Mouse (Mus musculus): ENCODE results near the gene Pcmt1. TPM values are rescaled to one million over a fixed set of nuclear protein-coding genes. Genes with fewer than 3 reads are reported as not detected.
A peak's percentile ranks its signal among the peaks of the same experiment; 100 is the strongest.

Pcmt1 gene
- polyA plus RNA-seq, 1 experiment from 2014 or later: 124 TPM

DNA sequence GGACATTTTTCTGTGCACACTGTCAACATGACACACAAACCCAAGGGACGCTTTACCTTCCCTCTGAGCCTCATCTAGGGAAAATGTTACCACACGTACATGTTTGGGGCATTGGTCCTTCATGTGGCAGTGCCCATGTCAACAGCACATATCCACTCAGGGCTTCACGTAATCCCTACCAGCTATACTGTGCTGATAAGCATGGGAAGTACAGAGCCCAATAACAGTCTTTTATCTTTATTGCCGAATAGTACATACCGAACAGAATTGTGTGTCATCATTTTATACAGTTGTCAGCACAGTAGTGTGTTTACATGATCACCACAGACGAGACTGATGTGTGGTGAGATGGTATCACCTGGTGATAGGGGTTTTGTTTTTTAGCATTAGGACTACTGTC, 6.0 kb upstream of the Pcmt1 start:
- Histone ChIP-seq H3K27ac (ENCODE audit: low read length) (no peak overlapping the region), H3K9me3 (ENCODE audit: low read length) (no peaks in the 10 kb centered on the region), H3K27me3 (ENCODE audit: insufficient read depth, low read length) (no peaks in the 10 kb centered on the region), H3K36me3 (ENCODE audit: insufficient read depth, low read length) (peaks cover 8% of the 10 kb centered on the region), H3K9ac (replicated peaks; ENCODE audit: low read length) (no peak overlapping the region), H3K4me3 (ENCODE audit: low read length) (no peak overlapping the region), H3K4me1 (ENCODE audit: insufficient read depth, low read length) (peaks cover 18% of the 10 kb centered on the region), H3K4me2 (replicated peaks; ENCODE audit: low read depth, low read length) (no peak overlapping the region)
- 91% methylated on average over 6 of the region's 6 CpGs for WGBS
- no peak for ATAC-seq (ENCODE audit: low FRiP score, low TSS enrichment)

GRCm38 (mm10) chr10:7682249-7682648, 1.3 kb upstream of the Pcmt1 start:
- H3K4me3 ChIP-seq (ENCODE audit: low read length): peak overlapping the region; percentile 95
- H3K27ac ChIP-seq (ENCODE audit: low read length): no peak overlapping the region
- 46% methylated on average over 3 of the region's 3 CpGs for WGBS
- H3K4me1 ChIP-seq (ENCODE audit: insufficient read depth, low read length): peaks cover 31% of the 10 kb centered on the region
- peak overlapping the region; percentile 87 for H3K4me2 ChIP-seq (replicated peaks; ENCODE audit: low read depth, low read length)
- ATAC-seq (ENCODE audit: low FRiP score, low TSS enrichment): no peak
- peak overlapping the region; percentile 100 for H3K9ac ChIP-seq (replicated peaks; ENCODE audit: low read length)
- no peaks in the 10 kb centered on the region for H3K27me3 ChIP-seq (ENCODE audit: insufficient read depth, low read length)
- peaks cover 21% of the 10 kb centered on the region for H3K36me3 ChIP-seq (ENCODE audit: insufficient read depth, low read length)
- H3K9me3 ChIP-seq (ENCODE audit: low read length): no peaks in the 10 kb centered on the region

GRCm38 (mm10) chr10:7681343-7682025, 548 bp upstream of the Pcmt1 start:
- peak overlapping the region; percentile 100 for H3K9ac ChIP-seq (replicated peaks; ENCODE audit: low read length)
- peak overlapping the region; percentile 87 for H3K4me2 ChIP-seq (replicated peaks; ENCODE audit: low read depth, low read length)
- 0% methylated on average over 53 of the region's 64 CpGs for WGBS
- H3K4me1 ChIP-seq (ENCODE audit: insufficient read depth, low read length): peaks cover 31% of the 10 kb centered on the region
- no peaks in the 10 kb centered on the region for H3K9me3 ChIP-seq (ENCODE audit: low read length)
- peak; percentile 94 for ATAC-seq (ENCODE audit: low FRiP score, low TSS enrichment)
- peak overlapping the region; percentile 95 for H3K4me3 ChIP-seq (ENCODE audit: low read length)
- H3K27me3 ChIP-seq (ENCODE audit: insufficient read depth, low read length): no peaks in the 10 kb centered on the region
- H3K27ac ChIP-seq (ENCODE audit: low read length): peak overlapping the region; percentile 98
- H3K36me3 ChIP-seq (ENCODE audit: insufficient read depth, low read length): peaks cover 28% of the 10 kb centered on the region

GRCm38 (mm10) chr10:7673673-7674072, 7.3 kb downstream of the Pcmt1 start:
- no peak overlapping the region for H3K9ac ChIP-seq (replicated peaks; ENCODE audit: low read length)
- no peaks in the 10 kb centered on the region; the same call in 1 of the 2 replicates for H3K4me1 ChIP-seq (ENCODE audit: insufficient read depth, low read length)
- peaks cover 68% of the 10 kb centered on the region for H3K36me3 ChIP-seq (ENCODE audit: insufficient read depth, low read length)
- H3K4me3 ChIP-seq (ENCODE audit: low read length): no peak overlapping the region
- ATAC-seq (ENCODE audit: low FRiP score, low TSS enrichment): 0 out of 2 replicates have a peak, but pooled peaks have one; percentile 57
- 60% methylated on average over 1 of the region's 1 CpGs for WGBS
- H3K4me2 ChIP-seq (replicated peaks; ENCODE audit: low read depth, low read length): no peak overlapping the region
- H3K9me3 ChIP-seq (ENCODE audit: low read length): no peaks in the 10 kb centered on the region
- H3K27me3 ChIP-seq (ENCODE audit: insufficient read depth, low read length): no peaks in the 10 kb centered on the region
- no peak overlapping the region for H3K27ac ChIP-seq (ENCODE audit: low read length)

- under 1% methylated on average over 24 of the region's 24 CpGs for WGBS
- peak within 1 kb of the TSS; percentile 92 for H3K27ac ChIP-seq (ENCODE audit: low read length)
- peak; percentile 85 for ATAC-seq (ENCODE audit: low FRiP score, low TSS enrichment)
- H3K4me3 ChIP-seq (ENCODE audit: low read length): peak within 1 kb of the TSS; percentile 94
- H3K4me1 ChIP-seq (ENCODE audit: insufficient read depth, low read length): peaks cover 15% of the 10 kb centered on the region
- peak within 1 kb of the TSS; percentile 86 for H3K9ac ChIP-seq (replicated peaks; ENCODE audit: low read length)
- no peaks in the 10 kb centered on the region for H3K27me3 ChIP-seq (ENCODE audit: insufficient read depth, low read length)
- H3K9me3 ChIP-seq (ENCODE audit: low read length): no peaks in the 10 kb centered on the region
- H3K36me3 ChIP-seq (ENCODE audit: insufficient read depth, low read length): peaks cover 20% of the 10 kb centered on the region; the same call in 1 of the 2 replicates
- H3K4me2 ChIP-seq (replicated peaks; ENCODE audit: low read depth, low read length): peak within 1 kb of the TSS; percentile 82
These were observed 13.6 kb downstream of the Pcmt1 start, which contains the start of gene Nup43 for GRCm38 (mm10) chr10:7667342-7667802. TSS of gene Nup43 (plus strand) at chr10:7667503.

DNA sequence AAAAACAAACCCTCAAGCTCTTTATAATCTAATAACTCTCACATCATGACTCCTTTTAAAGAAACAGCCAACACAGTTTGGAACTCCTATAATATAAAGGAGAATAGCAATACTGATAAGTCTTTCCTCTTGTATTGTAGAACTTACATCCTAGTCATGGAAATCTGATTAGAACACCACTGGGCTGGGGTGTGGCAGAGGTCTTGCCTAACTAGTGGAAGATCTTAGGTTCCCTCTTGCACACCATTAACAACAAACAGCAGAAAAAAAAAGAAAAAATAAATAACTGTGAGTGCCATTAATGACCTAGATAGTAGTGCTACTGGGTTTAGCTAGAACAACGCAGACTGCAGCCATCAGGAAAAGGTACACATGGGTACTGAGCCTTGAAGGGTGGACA, 16.0 kb downstream of the Pcmt1 start:
- Histone ChIP-seq H3K27ac (ENCODE audit: low read length) (no peak overlapping the region), H3K36me3 (ENCODE audit: insufficient read depth, low read length) (peaks cover 6% of the 10 kb centered on the region; the same call in 1 of the 2 replicates), H3K4me3 (ENCODE audit: low read length) (no peak overlapping the region), H3K9me3 (ENCODE audit: low read length) (no peaks in the 10 kb centered on the region), H3K4me2 (replicated peaks; ENCODE audit: low read depth, low read length) (no peak overlapping the region), H3K27me3 (ENCODE audit: insufficient read depth, low read length) (no peaks in the 10 kb centered on the region), H3K4me1 (ENCODE audit: insufficient read depth, low read length) (peaks cover 21% of the 10 kb centered on the region), H3K9ac (replicated peaks; ENCODE audit: low read length) (no peak overlapping the region)
- WGBS: 93% methylated on average over 1 of the region's 1 CpGs
- ATAC-seq (ENCODE audit: low FRiP score, low TSS enrichment): no peak

GRCm38 (mm10) chr10:7664027-7664526, 16.9 kb downstream of the Pcmt1 start:
- 58% methylated on average over 6 of the region's 6 CpGs for WGBS
- ATAC-seq (ENCODE audit: low FRiP score, low TSS enrichment): no peak

GRCm38 (mm10) chr10:7663159-7664026, 17.5 kb downstream of the Pcmt1 start:
- H3K4me3 ChIP-seq (ENCODE audit: low read length): peak overlapping the region; percentile 98

More at GRCm38 (mm10) chr10:7664027-7664526, 16.9 kb downstream of the Pcmt1 start:
- Histone ChIP-seq H3K4me3 (ENCODE audit: low read length) (peak overlapping the region; percentile 98), H3K4me2 (replicated peaks; ENCODE audit: low read depth, low read length) (peak overlapping the region; percentile 90), H3K27me3 (ENCODE audit: insufficient read depth, low read length) (no peaks in the 10 kb centered on the region), H3K9me3 (ENCODE audit: low read length) (no peaks in the 10 kb centered on the region), H3K27ac (ENCODE audit: low read length) (peak overlapping the region; percentile 94; the same call in 1 of the 2 replicates), H3K9ac (replicated peaks; ENCODE audit: low read length) (peak overlapping the region; percentile 95), H3K4me1 (ENCODE audit: insufficient read depth, low read length) (peaks cover 21% of the 10 kb centered on the region), H3K36me3 (ENCODE audit: insufficient read depth, low read length) (no peaks in the 10 kb centered on the region)

GRCm38 (mm10) chr10:7662471-7663141, 18.3 kb downstream of the Pcmt1 start:
- H3K9ac ChIP-seq (replicated peaks; ENCODE audit: low read length): peak overlapping the region; percentile 95
- peaks cover 14% of the 10 kb centered on the region for H3K4me1 ChIP-seq (ENCODE audit: insufficient read depth, low read length)
- H3K27me3 ChIP-seq (ENCODE audit: insufficient read depth, low read length): no peaks in the 10 kb centered on the region
- peak; percentile 89 for ATAC-seq (ENCODE audit: low FRiP score, low TSS enrichment)
- no peaks in the 10 kb centered on the region for H3K9me3 ChIP-seq (ENCODE audit: low read length)
- peak overlapping the region; percentile 90 for H3K4me2 ChIP-seq (replicated peaks; ENCODE audit: low read depth, low read length)
- H3K36me3 ChIP-seq (ENCODE audit: insufficient read depth, low read length): no peaks in the 10 kb centered on the region
- WGBS: under 1% methylated on average over 44 of the region's 44 CpGs
- peak overlapping the region; percentile 98 for H3K4me3 ChIP-seq (ENCODE audit: low read length)
- peak overlapping the region; percentile 94 for H3K27ac ChIP-seq (ENCODE audit: low read length)

More at GRCm38 (mm10) chr10:7663159-7664026, 17.5 kb downstream of the Pcmt1 start:
- peak overlapping the region; percentile 94 for H3K27ac ChIP-seq (ENCODE audit: low read length)
- no peaks in the 10 kb centered on the region for H3K9me3 ChIP-seq (ENCODE audit: low read length)
- WGBS: under 1% methylated on average over 63 of the region's 64 CpGs
- H3K4me1 ChIP-seq (ENCODE audit: insufficient read depth, low read length): peaks cover 20% of the 10 kb centered on the region
- peak overlapping the region; percentile 90 for H3K4me2 ChIP-seq (replicated peaks; ENCODE audit: low read depth, low read length)
- no peaks in the 10 kb centered on the region for H3K36me3 ChIP-seq (ENCODE audit: insufficient read depth, low read length)
- no peaks in the 10 kb centered on the region for H3K27me3 ChIP-seq (ENCODE audit: insufficient read depth, low read length)
- peak; percentile 94 for ATAC-seq (ENCODE audit: low FRiP score, low TSS enrichment)
- H3K9ac ChIP-seq (replicated peaks; ENCODE audit: low read length): peak overlapping the region; percentile 95
